Mouse (Mus musculus) c-Kit-positive CD71-positive TER-119-negative erythroid progenitor cells, embryonic 14.5 days (primary cell): ENCODE measurements around the gene Gtf3c1.

Source experiments
- DNase-seq: peaks from one replicate; pipeline ENCODE4 v3.0.0-alpha.2; 2013; ENCODE audit warnings: low read depth

Gtf3c1 gene

GRCm38 (mm10) chr7:125707186-125707585 lies 394 bp downstream of the Gtf3c1 start:
- DNase-seq, result peak; percentile 21

- no peak for DNase-seq
These were observed 4.8 kb downstream of the Gtf3c1 start for GRCm38 (mm10) chr7:125702791-125703190.

- DNase-seq, result no peak
These were observed 13.5 kb downstream of the Gtf3c1 start for GRCm38 (mm10) chr7:125694056-125694455.

- no peak for DNase-seq
These were observed 17.1 kb downstream of the Gtf3c1 start for GRCm38 (mm10) chr7:125690516-125690915.

GRCm38 (mm10) chr7:125679936-125680335 lies 27.6 kb downstream of the Gtf3c1 start:
- no peak for DNase-seq

GRCm38 (mm10) chr7:125678756-125679155 lies 28.8 kb downstream of the Gtf3c1 start:
- no peak for DNase-seq

- peak; percentile 43 for DNase-seq
These were observed 32.7 kb downstream of the Gtf3c1 start for GRCm38 (mm10) chr7:125674916-125675315.

GRCm38 (mm10) chr7:125671396-125671795 lies 36.2 kb downstream of the Gtf3c1 start:
- no peak for DNase-seq

GRCm38 (mm10) chr7:125670865-125671264 lies 36.7 kb downstream of the Gtf3c1 start:
- DNase-seq, result peak; percentile 20

- DNase-seq, result no peak
These were observed 43.9 kb downstream of the Gtf3c1 start for GRCm38 (mm10) chr7:125663654-125664053.

GRCm38 (mm10) chr7:125657511-125657910 lies 50.1 kb downstream of the Gtf3c1 start:
- no peak for DNase-seq

- DNase-seq, result no peak
These were observed 58.6 kb downstream of the Gtf3c1 start for GRCm38 (mm10) chr7:125649013-125649412.

- no peak for DNase-seq
These were observed 62.2 kb downstream of the Gtf3c1 start for GRCm38 (mm10) chr7:125645413-125645812.

- no peak for DNase-seq
These were observed 63.7 kb downstream of the Gtf3c1 start for GRCm38 (mm10) chr7:125643880-125644279.

- DNase-seq, result peak; percentile 36
These were observed 68.7 kb downstream of the Gtf3c1 start for GRCm38 (mm10) chr7:125638870-125639386.

GRCm38 (mm10) chr7:125638376-125638775 lies 69.2 kb downstream of the Gtf3c1 start:
- DNase-seq, result no peak

- DNase-seq, result no peak
These were observed 70.1 kb downstream of the Gtf3c1 start for GRCm38 (mm10) chr7:125637220-125638140.

GRCm38 (mm10) chr7:125630989-125631388 lies 76.6 kb downstream of the Gtf3c1 start:
- DNase-seq, result no peak

GRCm38 (mm10) chr7:125630317-125630716 lies 77.3 kb downstream of the Gtf3c1 start:
- no peak for DNase-seq

GRCm38 (mm10) chr7:125625829-125626228 lies 81.8 kb downstream of the Gtf3c1 start:
- DNase-seq, result no peak

- no peak for DNase-seq
These were observed 82.4 kb downstream of the Gtf3c1 start for GRCm38 (mm10) chr7:125625219-125625618.

GRCm38 (mm10) chr7:125622741-125623685 lies 84.6 kb downstream of the Gtf3c1 start:
- DNase-seq, result no peak
